Mouse (Mus musculus) cortical plate, adult 2 months (tissue): ENCODE measurements at regions not wholly inside any gene's neighbourhood (a gene's known extent, or its start where the extent isn't known, plus 50 kb on each side); places are given as distances from the start of the nearest gene placed in this dataset.

Experiments used
- H3K27ac ChIP-seq: fragments of 200-500 bp; 2 replicates; pipeline ENCODE4 v1.5.1; 2012; ENCODE audit warnings: low read length, control low read depth, inconsistent platforms; ENCODE audit not compliant: insufficient read depth
- H3K4me1 ChIP-seq: fragments of 200-500 bp; 2 replicates; pipeline ENCODE4 v1.6.1; 2011; ENCODE audit warnings: low read length; ENCODE audit not compliant: control insufficient read depth, insufficient read depth
- H3K4me3 ChIP-seq: fragments of 200-500 bp; 2 replicates; pipeline ENCODE4 v1.5.1; 2011; ENCODE audit warnings: mild to moderate bottlenecking, low read length, control low read depth; ENCODE audit not compliant: insufficient read depth
- CTCF ChIP-seq: fragments of 200-500 bp; IDR thresholded peaks from 2 replicates; pipeline ENCODE4 v1.5.1; 2011; ENCODE audit warnings: mild to moderate bottlenecking, control low read depth, low read length; ENCODE audit not compliant: insufficient read depth; ENCODE audit errors: extremely low read depth
- POLR2A ChIP-seq: fragments of 200-500 bp; IDR thresholded peaks from 2 replicates; pipeline ENCODE4 v1.6.1; 2011; ENCODE audit warnings: mild to moderate bottlenecking, low read length, control low read depth; ENCODE audit not compliant: insufficient read depth; ENCODE audit errors: extremely low read depth

GRCm38 (mm10) chr14:24872931-24873330 lies 386.0 kb downstream of the Rps24 start:
- H3K4me1 ChIP-seq, result no peaks in the 10 kb centered on the region
- TF ChIP-seq CTCF (no peak), POLR2A (no peak)
- H3K27ac ChIP-seq, result no peak overlapping the region
- H3K4me3 ChIP-seq, result no peak overlapping the region

GRCm38 (mm10) chr14:24873406-24873805 lies 386.5 kb downstream of the Rps24 start:
- TF ChIP-seq CTCF, result no peak
- TF ChIP-seq POLR2A, result no peak

GRCm38 (mm10) chr14:24874426-24875155 lies 387.7 kb downstream of the Rps24 start:
- no peak for TF ChIP-seq POLR2A
- TF ChIP-seq CTCF, result no peak

More at GRCm38 (mm10) chr14:24873406-24873805, 386.5 kb downstream of the Rps24 start:
- no peak overlapping the region for H3K4me3 ChIP-seq
- H3K4me1 ChIP-seq, result no peaks in the 10 kb centered on the region
- H3K27ac ChIP-seq, result no peak overlapping the region

GRCm38 (mm10) chr14:24875156-24875545 lies 388.2 kb downstream of the Rps24 start:
- no peaks in the 10 kb centered on the region for H3K4me1 ChIP-seq
- no peak overlapping the region for H3K27ac ChIP-seq
- no peak overlapping the region for H3K4me3 ChIP-seq
- no peak for TF ChIP-seq POLR2A
- TF ChIP-seq CTCF, result no peak

More at GRCm38 (mm10) chr14:24874426-24875155, 387.7 kb downstream of the Rps24 start:
- Histone ChIP-seq H3K4me1 (no peaks in the 10 kb centered on the region), H3K27ac (no peak overlapping the region), H3K4me3 (no peak overlapping the region)

- Histone ChIP-seq H3K4me3 (no peak overlapping the region), H3K27ac (no peak overlapping the region), H3K4me1 (no peaks in the 10 kb centered on the region)
- 0 out of 2 replicates have a peak, but pooled peaks have one; percentile 7 for TF ChIP-seq CTCF
- TF ChIP-seq POLR2A, result no peak
These were observed 389.0 kb downstream of the Rps24 start for GRCm38 (mm10) chr14:24875934-24876333.

- TF ChIP-seq POLR2A (no peak), CTCF (no peak)
- H3K27ac ChIP-seq, result no peak overlapping the region
- H3K4me3 ChIP-seq, result no peak overlapping the region
- no peaks in the 10 kb centered on the region for H3K4me1 ChIP-seq
These were observed 389.6 kb downstream of the Rps24 start for GRCm38 (mm10) chr14:24876508-24876907.

- Histone ChIP-seq H3K4me1 (no peaks in the 10 kb centered on the region), H3K27ac (no peak overlapping the region), H3K4me3 (no peak overlapping the region)
- TF ChIP-seq CTCF, result no peak
These were observed 390.9 kb downstream of the Rps24 start for GRCm38 (mm10) chr14:24877853-24878252.

GRCm38 (mm10) chr14:24886164-24886563 lies 399.2 kb downstream of the Rps24 start:
- no peak for TF ChIP-seq CTCF
- TF ChIP-seq POLR2A, result no peak
- Histone ChIP-seq H3K4me1 (no peaks in the 10 kb centered on the region), H3K4me3 (no peak overlapping the region), H3K27ac (no peak overlapping the region)

GRCm38 (mm10) chr14:24886896-24887421 lies 400.0 kb downstream of the Rps24 start:
- no peaks in the 10 kb centered on the region for H3K4me1 ChIP-seq
- TF ChIP-seq POLR2A, result no peak
- no peak for TF ChIP-seq CTCF
- no peak overlapping the region for H3K4me3 ChIP-seq
- no peak overlapping the region for H3K27ac ChIP-seq

- no peak overlapping the region for H3K4me3 ChIP-seq
- H3K4me1 ChIP-seq, result no peaks in the 10 kb centered on the region
- TF ChIP-seq POLR2A, result no peak
- TF ChIP-seq CTCF, result no peak
- H3K27ac ChIP-seq, result no peak overlapping the region
These were observed 403.9 kb downstream of the Rps24 start for GRCm38 (mm10) chr14:24890856-24891255.

GRCm38 (mm10) chr14:24895196-24895595 lies 408.3 kb downstream of the Rps24 start:
- H3K27ac ChIP-seq, result no peak overlapping the region
- no peaks in the 10 kb centered on the region for H3K4me1 ChIP-seq
- no peak for TF ChIP-seq POLR2A
- TF ChIP-seq CTCF, result no peak
- no peak overlapping the region for H3K4me3 ChIP-seq
